Mouse (Mus musculus): Measurements from ENCODE around the gene Mapk9. TPM values are rescaled to one million over a fixed set of nuclear protein-coding genes. Genes with fewer than 3 reads are reported as not detected.
"Not testable (repeated sequence)": the region's sequence is repeated elsewhere in the genome, so short reads cannot be mapped to it uniquely, and the experiment has no call there.

Mapk9 gene
- polyA plus RNA-seq (2014; fragmentation: Nextera tagmentation; extraction: Ambion mirVana), result 50.9 and 51.8 TPM in 2 replicates

DNA sequence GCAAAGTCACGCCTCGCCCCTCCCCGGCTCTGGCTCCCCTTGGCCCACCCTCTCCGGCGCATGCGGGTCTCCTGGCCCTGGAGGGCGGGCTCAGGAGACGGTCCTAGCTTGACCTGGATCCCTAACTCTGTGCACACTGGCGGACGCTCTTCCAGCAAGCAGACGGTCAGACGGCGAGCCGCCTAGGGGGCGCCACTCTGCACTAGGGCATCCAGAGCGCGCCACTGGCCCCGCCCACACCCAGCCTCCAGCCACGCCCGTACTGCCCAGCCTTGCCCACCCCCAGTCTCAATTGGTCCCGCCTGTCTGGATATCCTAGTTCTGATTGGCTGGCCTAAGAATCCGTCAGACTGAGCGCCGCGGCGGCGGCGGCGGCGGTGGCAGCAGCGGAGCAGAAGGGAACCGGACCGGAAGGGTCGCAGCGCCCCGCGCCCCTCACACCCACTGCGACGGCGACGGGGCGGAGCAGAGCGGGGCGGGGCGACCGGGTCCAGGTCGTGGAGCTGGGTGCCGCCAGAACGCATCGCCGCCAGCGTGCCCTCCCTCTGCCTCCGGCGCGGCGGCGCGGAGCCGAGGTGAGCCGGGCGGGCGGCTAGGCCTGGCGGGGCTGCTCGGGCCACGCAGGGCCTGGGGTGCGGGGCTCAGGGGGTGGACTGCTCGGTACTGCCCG, at the start of gene Mapk9:
Gene Mapk9, plus strand, starts transcription at position 351 of the 670 bp plus-strand sequence.
- H3K9me3 ChIP-seq (ENCODE audit: control insufficient read depth, low read length), result no peaks in the 10 kb centered on the region
- H3K36me3 ChIP-seq (ENCODE audit: control insufficient read depth, insufficient read depth, low read length), result no peaks in the 10 kb centered on the region
- under 1% methylated on average over 42 of the region's 68 CpGs for WGBS
- DNase-seq (ENCODE audit: low spot score) (peak; percentile 98), ATAC-seq (ENCODE audit: insufficient read depth, low FRiP score, low TSS enrichment) (peak; percentile 99)
- H3K27ac ChIP-seq (ENCODE audit: low read depth, low read length), result peak within 1 kb of the TSS; percentile 78
- peak within 1 kb of the TSS; percentile 88 for H3K9ac ChIP-seq (ENCODE audit: low read length)
- peak within 1 kb of the TSS; percentile 91 for H3K4me3 ChIP-seq (ENCODE audit: low read depth, low read length)
- peak within 1 kb of the TSS; percentile 87 for H3K4me2 ChIP-seq (ENCODE audit: low read depth)
- no peaks in the 10 kb centered on the region for H3K27me3 ChIP-seq (ENCODE audit: control insufficient read depth, insufficient read depth, low read length)
- H3K4me1 ChIP-seq (ENCODE audit: control insufficient read depth, insufficient read depth, low read length), result peaks cover 13% of the 10 kb centered on the region

DNA sequence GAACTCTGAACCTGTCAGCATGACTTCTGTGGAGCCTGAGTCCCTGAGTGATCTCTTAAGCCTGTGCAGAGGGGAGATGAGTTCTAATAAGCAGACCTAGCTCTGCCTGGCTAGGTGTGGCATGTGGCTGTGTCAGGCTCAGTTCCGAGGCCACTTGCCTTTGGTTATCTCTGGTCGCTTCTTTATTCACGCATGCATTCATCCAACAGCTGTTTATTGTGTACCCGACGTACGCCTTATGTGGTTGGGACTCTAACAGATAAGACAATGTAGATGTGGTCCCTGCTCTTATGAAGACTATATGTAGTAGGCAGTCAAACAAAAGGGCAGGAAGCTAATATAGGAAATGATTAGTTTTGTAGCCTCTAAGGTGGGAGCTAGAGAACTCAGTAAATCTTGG, 47.6 kb upstream of the Mapk9 start:
- ATAC-seq (ENCODE audit: insufficient read depth, low FRiP score, low TSS enrichment) (no peak), DNase-seq (ENCODE audit: low spot score) (no peak)
- no peak overlapping the region for H3K27ac ChIP-seq (ENCODE audit: low read depth, low read length)
- H3K36me3 ChIP-seq (ENCODE audit: control insufficient read depth, insufficient read depth, low read length), result no peaks in the 10 kb centered on the region
- no peak overlapping the region for H3K4me3 ChIP-seq (ENCODE audit: low read depth, low read length)
- no peaks in the 10 kb centered on the region for H3K27me3 ChIP-seq (ENCODE audit: control insufficient read depth, insufficient read depth, low read length)
- 90% methylated on average over 6 of the region's 6 CpGs for WGBS
- no peaks in the 10 kb centered on the region for H3K9me3 ChIP-seq (ENCODE audit: control insufficient read depth, low read length)
- peaks cover 6% of the 10 kb centered on the region; the same call in 1 of the 2 replicates for H3K4me1 ChIP-seq (ENCODE audit: control insufficient read depth, insufficient read depth, low read length)
- no peak overlapping the region for H3K9ac ChIP-seq (ENCODE audit: low read length)
- H3K4me2 ChIP-seq (ENCODE audit: low read depth), result no peak overlapping the region

DNA sequence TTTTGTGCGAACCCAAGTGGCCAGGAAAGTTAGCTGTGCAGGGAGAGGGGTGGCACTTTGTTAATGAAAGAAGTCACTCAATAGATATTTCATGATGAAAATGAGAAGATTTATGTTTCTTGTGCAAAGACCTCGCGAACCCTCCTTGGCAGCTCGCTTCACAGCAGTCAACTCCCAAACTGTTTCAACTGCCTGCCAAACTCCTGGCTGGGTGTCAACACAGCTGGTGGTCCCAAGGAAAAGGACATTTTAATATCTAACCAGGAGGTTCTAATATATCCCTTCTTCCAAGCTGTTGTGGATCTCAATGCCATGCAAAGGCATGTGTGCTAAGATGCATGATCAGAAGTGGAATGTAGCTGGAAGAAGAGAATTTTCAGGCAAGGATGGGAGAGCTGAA, 45.0 kb upstream of the Mapk9 start:
- H3K4me1 ChIP-seq (ENCODE audit: control insufficient read depth, insufficient read depth, low read length), result no peaks in the 10 kb centered on the region
- ATAC-seq (ENCODE audit: insufficient read depth, low FRiP score, low TSS enrichment) (no peak), DNase-seq (ENCODE audit: low spot score) (no peak)

DNA sequence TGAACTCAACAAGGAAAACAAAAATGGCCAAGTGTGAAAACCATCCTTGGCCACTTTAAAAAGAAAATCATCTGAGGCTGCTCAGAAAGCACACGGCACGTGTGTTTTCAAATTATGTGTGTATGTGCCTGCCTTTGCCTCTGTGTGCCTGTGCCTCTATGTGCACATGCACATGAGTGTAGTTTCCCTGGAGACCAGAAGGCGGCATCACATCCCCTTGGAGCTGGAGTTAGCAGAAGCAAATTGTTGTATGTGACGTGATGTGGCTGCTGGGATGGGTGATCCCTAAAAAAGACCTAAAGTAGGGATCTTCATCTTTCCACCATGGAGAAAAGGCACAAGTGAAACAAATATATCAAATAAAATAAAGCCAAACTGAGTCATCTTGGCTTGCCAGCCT, 42.8 kb upstream of the Mapk9 start:
- 94% methylated on average over 4 of the region's 4 CpGs for WGBS
- Histone ChIP-seq H3K9ac (ENCODE audit: low read length) (no peak overlapping the region), H3K4me3 (ENCODE audit: low read depth, low read length) (no peak overlapping the region), H3K4me1 (ENCODE audit: control insufficient read depth, insufficient read depth, low read length) (no peaks in the 10 kb centered on the region), H3K36me3 (ENCODE audit: control insufficient read depth, insufficient read depth, low read length) (no peaks in the 10 kb centered on the region), H3K9me3 (ENCODE audit: control insufficient read depth, low read length) (no peaks in the 10 kb centered on the region), H3K27me3 (ENCODE audit: control insufficient read depth, insufficient read depth, low read length) (no peaks in the 10 kb centered on the region), H3K4me2 (ENCODE audit: low read depth) (no peak overlapping the region), H3K27ac (ENCODE audit: low read depth, low read length) (no peak overlapping the region)
- ATAC-seq (ENCODE audit: insufficient read depth, low FRiP score, low TSS enrichment) (no peak), DNase-seq (ENCODE audit: low spot score) (no peak)

More for the DNA sequence above, 45.0 kb upstream of the Mapk9 start:
- Histone ChIP-seq H3K27ac (ENCODE audit: low read depth, low read length) (no peak overlapping the region), H3K9ac (ENCODE audit: low read length) (no peak overlapping the region), H3K4me2 (ENCODE audit: low read depth) (no peak overlapping the region), H3K9me3 (ENCODE audit: control insufficient read depth, low read length) (no peaks in the 10 kb centered on the region), H3K4me3 (ENCODE audit: low read depth, low read length) (no peak overlapping the region), H3K36me3 (ENCODE audit: control insufficient read depth, insufficient read depth, low read length) (no peaks in the 10 kb centered on the region), H3K27me3 (ENCODE audit: control insufficient read depth, insufficient read depth, low read length) (no peaks in the 10 kb centered on the region)
- WGBS, result 89% methylated on average over 4 of the region's 4 CpGs

DNA sequence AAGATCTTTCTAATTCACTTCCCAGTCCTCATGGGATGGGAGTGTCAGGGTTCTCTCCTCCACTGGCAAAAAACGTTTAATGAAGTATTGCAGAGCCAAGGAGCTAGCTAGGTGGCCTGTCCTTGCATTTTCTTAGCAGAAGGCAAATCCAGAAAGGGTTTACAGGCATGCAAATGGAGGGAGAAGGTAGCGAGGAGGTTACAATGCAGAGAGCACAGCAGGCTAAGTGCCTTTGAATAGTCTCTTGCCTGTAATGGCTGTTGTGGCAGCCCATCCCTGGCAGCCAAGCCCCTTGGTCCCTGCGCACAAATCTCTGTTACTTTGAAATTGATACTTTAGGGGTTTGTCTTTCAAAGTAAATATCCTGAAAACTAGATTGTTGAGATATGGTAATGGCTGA, 40.3 kb upstream of the Mapk9 start:
- WGBS, result 20% methylated on average over 3 of the region's 3 CpGs
- no peak for ATAC-seq (ENCODE audit: insufficient read depth, low FRiP score, low TSS enrichment)
- no peaks in the 10 kb centered on the region for H3K4me1 ChIP-seq (ENCODE audit: control insufficient read depth, insufficient read depth, low read length)

DNA sequence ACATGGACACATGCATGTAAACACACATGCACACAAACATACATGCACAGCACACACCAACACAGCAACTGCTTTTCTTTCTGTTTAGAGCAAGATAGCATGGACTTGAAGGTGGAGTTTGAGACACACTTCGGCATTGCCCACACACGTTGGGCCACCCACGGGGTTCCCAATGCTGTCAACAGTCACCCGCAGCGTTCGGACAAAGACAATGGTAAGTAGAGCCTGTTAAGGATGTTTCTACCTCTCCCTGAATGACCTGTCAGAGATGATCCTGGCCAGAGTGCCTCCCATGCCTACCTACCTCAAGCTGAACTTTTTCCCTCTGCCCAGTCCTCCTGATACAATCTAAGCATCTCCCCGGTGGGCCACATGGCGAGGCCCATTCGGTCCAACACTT, 37.6 kb upstream of the Mapk9 start:
- Histone ChIP-seq H3K9ac (ENCODE audit: low read length) (no peak overlapping the region), H3K9me3 (ENCODE audit: control insufficient read depth, low read length) (no peaks in the 10 kb centered on the region), H3K4me1 (ENCODE audit: control insufficient read depth, insufficient read depth, low read length) (no peaks in the 10 kb centered on the region), H3K36me3 (ENCODE audit: control insufficient read depth, insufficient read depth, low read length) (peaks cover 2% of the 10 kb centered on the region), H3K4me3 (ENCODE audit: low read depth, low read length) (no peak overlapping the region), H3K27ac (ENCODE audit: low read depth, low read length) (no peak overlapping the region), H3K27me3 (ENCODE audit: control insufficient read depth, insufficient read depth, low read length) (no peaks in the 10 kb centered on the region), H3K4me2 (ENCODE audit: low read depth) (no peak overlapping the region)
- DNase-seq (ENCODE audit: low spot score), result no peak
- 93% methylated on average over 9 of the region's 9 CpGs for WGBS
- no peak for ATAC-seq (ENCODE audit: insufficient read depth, low FRiP score, low TSS enrichment)

More for the DNA sequence above, 40.3 kb upstream of the Mapk9 start:
- no peak overlapping the region for H3K27ac ChIP-seq (ENCODE audit: low read depth, low read length)
- no peak overlapping the region for H3K4me2 ChIP-seq (ENCODE audit: low read depth)
- no peaks in the 10 kb centered on the region for H3K9me3 ChIP-seq (ENCODE audit: control insufficient read depth, low read length)
- DNase-seq (ENCODE audit: low spot score), result no peak
- no peak overlapping the region for H3K4me3 ChIP-seq (ENCODE audit: low read depth, low read length)
- H3K9ac ChIP-seq (ENCODE audit: low read length), result no peak overlapping the region
- H3K36me3 ChIP-seq (ENCODE audit: control insufficient read depth, insufficient read depth, low read length), result peaks cover 2% of the 10 kb centered on the region; the same call in 1 of the 2 replicates
- no peaks in the 10 kb centered on the region for H3K27me3 ChIP-seq (ENCODE audit: control insufficient read depth, insufficient read depth, low read length)

DNA sequence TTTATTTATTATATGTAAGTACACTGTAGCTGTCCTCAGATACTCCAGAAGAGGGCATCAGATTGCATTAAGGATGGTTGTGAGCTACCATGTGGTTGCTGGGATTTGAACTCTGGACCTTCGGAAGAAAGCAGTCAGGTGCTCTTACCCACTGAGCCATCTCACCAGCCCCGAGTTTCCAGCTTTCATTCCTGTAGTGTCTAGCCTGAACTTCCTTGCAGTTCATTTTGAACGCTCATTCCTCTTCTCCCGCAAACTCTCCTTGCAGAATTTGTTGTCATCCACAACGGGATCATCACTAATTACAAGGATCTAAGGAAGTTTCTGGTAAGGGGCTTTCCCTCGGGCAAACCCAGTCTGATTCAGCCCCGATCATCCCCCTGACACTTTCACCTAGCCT, 35.9 kb upstream of the Mapk9 start:
- H3K36me3 ChIP-seq (ENCODE audit: control insufficient read depth, insufficient read depth, low read length); H3K9ac ChIP-seq (ENCODE audit: low read length): not testable (repeated sequence)
- 81% methylated on average over 7 of the region's 7 CpGs for WGBS

DNA sequence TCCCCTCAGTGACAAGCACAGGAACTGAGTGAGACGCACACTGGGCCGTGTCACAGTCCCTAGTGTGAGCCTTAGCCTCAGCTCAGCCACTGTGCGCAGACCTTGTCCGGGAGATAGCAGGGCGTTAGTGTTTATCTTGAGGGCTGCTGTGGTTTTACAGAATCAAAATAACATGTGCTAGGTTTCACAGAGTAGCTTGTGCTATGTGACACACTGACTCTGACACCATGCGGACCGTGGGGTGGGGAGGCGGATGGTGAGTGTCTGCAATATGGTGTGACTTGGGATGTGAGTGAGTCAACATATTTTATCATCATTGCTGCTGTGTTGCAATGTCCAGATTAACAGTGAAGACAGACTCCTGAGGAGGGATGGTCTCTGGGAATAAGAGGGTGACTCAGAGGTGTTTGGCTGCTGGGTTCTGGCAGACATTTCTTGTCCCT, 35.4 kb upstream of the Mapk9 start:
- no peak for ATAC-seq (ENCODE audit: insufficient read depth, low FRiP score, low TSS enrichment)
- peaks cover 3% of the 10 kb centered on the region for H3K36me3 ChIP-seq (ENCODE audit: control insufficient read depth, insufficient read depth, low read length)
- no peaks in the 10 kb centered on the region for H3K27me3 ChIP-seq (ENCODE audit: control insufficient read depth, insufficient read depth, low read length)
- no peaks in the 10 kb centered on the region for H3K9me3 ChIP-seq (ENCODE audit: control insufficient read depth, low read length)
- 90% methylated on average over 8 of the region's 8 CpGs for WGBS
- H3K4me1 ChIP-seq (ENCODE audit: control insufficient read depth, insufficient read depth, low read length), result no peaks in the 10 kb centered on the region
- no peak for DNase-seq (ENCODE audit: low spot score)
- no peak overlapping the region for H3K9ac ChIP-seq (ENCODE audit: low read length)
- H3K4me3 ChIP-seq (ENCODE audit: low read depth, low read length), result no peak overlapping the region
- no peak overlapping the region for H3K4me2 ChIP-seq (ENCODE audit: low read depth)
- H3K27ac ChIP-seq (ENCODE audit: low read depth, low read length), result no peak overlapping the region

More for the DNA sequence above, 35.9 kb upstream of the Mapk9 start:
- ATAC-seq (ENCODE audit: insufficient read depth, low FRiP score, low TSS enrichment); H3K9me3 ChIP-seq (ENCODE audit: control insufficient read depth, low read length); H3K4me3 ChIP-seq (ENCODE audit: low read depth, low read length); DNase-seq (ENCODE audit: low spot score); H3K4me1 ChIP-seq (ENCODE audit: control insufficient read depth, insufficient read depth, low read length); H3K27me3 ChIP-seq (ENCODE audit: control insufficient read depth, insufficient read depth, low read length); H3K4me2 ChIP-seq (ENCODE audit: low read depth); H3K27ac ChIP-seq (ENCODE audit: low read depth, low read length): not testable (repeated sequence)

DNA sequence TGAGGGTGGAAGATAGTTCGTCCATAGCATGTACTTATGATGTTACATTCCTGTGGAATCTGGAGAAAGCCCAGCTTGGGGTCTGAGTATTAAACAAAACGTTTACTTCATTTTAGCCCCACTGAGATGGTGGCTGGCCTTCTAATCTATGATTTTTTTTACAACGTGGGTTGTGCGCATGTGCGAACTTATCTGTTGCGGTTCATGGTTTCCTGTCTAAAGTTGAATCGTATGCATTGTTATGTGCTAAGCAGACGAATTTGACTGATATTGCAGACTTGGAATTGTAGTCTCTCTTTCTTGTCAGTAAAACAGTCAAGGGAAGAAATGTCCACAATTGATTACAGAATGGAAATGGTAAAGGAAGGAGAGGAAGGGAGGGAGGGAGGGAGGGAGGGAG, 34.7 kb upstream of the Mapk9 start:
- H3K9ac ChIP-seq (ENCODE audit: low read length), result no peak overlapping the region
- no peaks in the 10 kb centered on the region for H3K9me3 ChIP-seq (ENCODE audit: control insufficient read depth, low read length)
- H3K27me3 ChIP-seq (ENCODE audit: control insufficient read depth, insufficient read depth, low read length), result no peaks in the 10 kb centered on the region
- DNase-seq (ENCODE audit: low spot score) (no peak), ATAC-seq (ENCODE audit: insufficient read depth, low FRiP score, low TSS enrichment) (no peak)
- H3K36me3 ChIP-seq (ENCODE audit: control insufficient read depth, insufficient read depth, low read length), result peaks cover 3% of the 10 kb centered on the region
- H3K4me3 ChIP-seq (ENCODE audit: low read depth, low read length), result no peak overlapping the region
- H3K4me1 ChIP-seq (ENCODE audit: control insufficient read depth, insufficient read depth, low read length), result no peaks in the 10 kb centered on the region
- WGBS, result 86% methylated on average over 8 of the region's 8 CpGs
- H3K4me2 ChIP-seq (ENCODE audit: low read depth), result no peak overlapping the region
- H3K27ac ChIP-seq (ENCODE audit: low read depth, low read length), result no peak overlapping the region

Measured in neural tube, embryonic 11.5 days (tissue).